Mouse (Mus musculus) forebrain, postnatal 0 days (tissue): ENCODE data around the gene Fbxo11. TPM values are rescaled to one million over a fixed set of nuclear protein-coding genes. Genes with fewer than 3 reads are reported as not detected.
A peak's percentile ranks its signal among the peaks of the same experiment; 100 is the strongest.

Experiments
- ATAC-seq: fragments of 200-750 bp; cut with Nextera tagmentation; 2 replicates; pipeline ENCODE4 v1.8.0; 2017; ENCODE audit warnings: mild to moderate bottlenecking, moderate library complexity
- DNase-seq: peaks from one replicate; pipeline ENCODE4 v3.0.0-alpha.2; 2015
- H3K27ac ChIP-seq: fragments of 300-500 bp; sonication (generic); 2 replicates; pipeline ENCODE4 v1.5.1; 2014; ENCODE audit warnings: low read depth, mild to moderate bottlenecking, antibody characterized with exemption, low read length, moderate library complexity, mixed read lengths
- H3K27me3 ChIP-seq: fragments of 300-500 bp; sonication (generic); 2 replicates; pipeline ENCODE4 v1.6.1; 2014; ENCODE audit warnings: mild to moderate bottlenecking, low read length, mixed read lengths; ENCODE audit not compliant: insufficient read depth
- H3K36me3 ChIP-seq: fragments of 300-500 bp; sonication (generic); 2 replicates; pipeline ENCODE4 v1.6.1; 2014; ENCODE audit warnings: mild to moderate bottlenecking, moderate library complexity; ENCODE audit not compliant: insufficient read depth
- H3K4me1 ChIP-seq: fragments of 300-500 bp; sonication (generic); 2 replicates; pipeline ENCODE4 v1.6.1; 2014; ENCODE audit warnings: antibody characterized with exemption; ENCODE audit not compliant: insufficient read depth
- H3K4me2 ChIP-seq: fragments of 300-500 bp; sonication (generic); 2 replicates; pipeline ENCODE4 v1.6.1; 2014; ENCODE audit warnings: low read depth, mild to moderate bottlenecking, moderate library complexity
- H3K4me3 ChIP-seq: fragments of 300-500 bp; sonication (generic); 2 replicates; pipeline ENCODE4 v1.5.1; 2014; ENCODE audit warnings: low read depth, low read length, mixed read lengths
- H3K9ac ChIP-seq: fragments of 300-500 bp; sonication (generic); 2 replicates; pipeline ENCODE4 v1.6.1; 2014; ENCODE audit warnings: mild to moderate bottlenecking
- H3K9me3 ChIP-seq: fragments of 300-500 bp; sonication (generic); 2 replicates; pipeline ENCODE4 v1.6.1; 2016; ENCODE audit warnings: low read length
- CTCF ChIP-seq: sonication (generic); IDR thresholded peaks from 2 replicates; pipeline ENCODE4 v1.5.1; 2016; ENCODE audit warnings: antibody characterized with exemption, control low read depth, low read depth
- WGBS: fragments of 180-500 bp; shearing (Covaris S2); extraction: QIAGEN DNeasy Blood & Tissue Kit; methylation state at CpG from one replicate; pipeline ENCODE4 v1.1.7; 2014; 5-methylcytosine and 5-hydroxymethylcytosine counted together
- polyA plus RNA-seq: library from polyadenylated mRNA; unstranded; fragments of >200 nt; fragmentation: Nextera tagmentation; extraction: Ambion mirVana; gene quantifications from 2 replicates; pipeline ENCODE4 v1.2.1, GENCODE M21; 2015
- total RNA-seq: library from RNA; depleted of rRNA; stranded (reverse); fragments of >200 nt; gene quantifications from 2 replicates; pipeline ENCODE4 v1.2.3, GENCODE M21; 2014

Gene Fbxo11
- total and polyA plus RNA-seq, 2 experiments from 2014 or later, result 24.9 to 72.8 TPM

DNA sequence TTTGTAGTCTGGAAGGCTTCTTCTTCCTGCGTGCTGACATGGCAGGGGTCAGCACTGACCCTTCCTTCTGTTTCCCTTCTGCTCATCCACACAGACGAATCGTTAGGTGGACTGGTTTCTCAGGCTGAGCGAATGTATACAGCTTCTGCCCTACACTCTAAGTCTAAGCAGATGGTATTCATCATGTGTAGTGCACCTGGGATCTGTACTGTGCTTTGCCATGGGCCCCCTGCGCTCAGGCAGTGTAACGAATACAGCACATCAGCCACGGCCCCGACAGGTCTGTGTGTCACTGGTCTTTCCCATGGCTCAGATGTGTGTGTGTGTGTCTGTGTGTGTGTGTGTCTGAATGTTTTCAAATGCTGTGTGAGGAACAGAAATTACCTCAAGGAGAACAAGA is 58.1 kb downstream of the Fbxo11 start:
- no peaks in the 10 kb centered on the region for H3K27me3 ChIP-seq
- H3K9me3 ChIP-seq, result no peaks in the 10 kb centered on the region
- 91% methylated on average over 8 of the region's 8 CpGs for WGBS
- H3K9ac ChIP-seq, result no peak overlapping the region
- H3K4me3 ChIP-seq, result no peak overlapping the region
- TF ChIP-seq CTCF, result no peak
- no peak; the same call in 1 of the 2 replicates for ATAC-seq
- no peak for DNase-seq
- no peak overlapping the region for H3K4me2 ChIP-seq
- no peaks in the 10 kb centered on the region for H3K4me1 ChIP-seq
- peaks cover 58% of the 10 kb centered on the region for H3K36me3 ChIP-seq
- H3K27ac ChIP-seq, result no peak overlapping the region

DNA sequence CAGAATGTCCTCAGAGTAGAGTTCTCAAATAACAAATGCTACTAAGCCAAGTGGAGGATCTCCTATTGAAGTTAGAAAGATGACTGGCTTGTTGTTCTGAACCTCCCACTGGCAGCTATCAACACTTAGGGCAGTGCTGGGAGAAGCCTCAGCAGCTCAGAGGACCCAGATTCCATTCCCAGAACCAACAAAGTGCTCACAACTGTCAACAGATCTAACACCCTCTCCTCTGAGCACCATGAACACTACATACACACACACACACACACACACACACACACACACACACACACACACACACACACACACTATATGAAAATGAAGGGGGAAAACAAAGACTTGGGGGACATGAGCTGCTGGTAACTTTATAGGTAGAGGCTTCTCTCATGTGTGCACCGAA is 60.2 kb downstream of the Fbxo11 start:
- no peak overlapping the region for H3K27ac ChIP-seq
- H3K4me2 ChIP-seq, result no peak overlapping the region
- no peak for TF ChIP-seq CTCF
- H3K27me3 ChIP-seq, result no peaks in the 10 kb centered on the region
- WGBS, result 100% methylated on average over 1 of the region's 1 CpGs
- ATAC-seq, result no peak
- peaks cover 61% of the 10 kb centered on the region for H3K36me3 ChIP-seq
- H3K4me1 ChIP-seq, result no peaks in the 10 kb centered on the region
- no peak overlapping the region for H3K9ac ChIP-seq
- H3K4me3 ChIP-seq, result no peak overlapping the region
- no peaks in the 10 kb centered on the region for H3K9me3 ChIP-seq
- DNase-seq, result no peak

DNA sequence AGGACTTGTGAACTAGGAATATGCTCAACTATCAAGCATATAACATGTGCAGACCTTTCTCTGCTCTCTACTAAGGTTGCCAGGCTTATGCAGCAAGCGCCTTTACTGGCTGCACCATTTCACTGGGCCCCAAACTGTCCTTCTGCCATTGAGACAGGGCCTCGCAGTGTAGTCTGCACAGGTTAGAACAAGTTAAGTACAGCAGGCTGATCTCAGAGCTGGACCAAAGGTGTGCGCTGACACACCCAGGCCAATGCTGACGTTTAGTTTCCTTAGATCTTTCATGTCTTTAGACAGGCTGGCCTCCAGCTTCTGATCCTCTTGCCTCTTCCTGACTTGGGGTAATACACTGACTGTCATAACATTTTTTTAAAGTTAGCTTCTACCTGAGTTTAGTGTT is 67.3 kb downstream of the Fbxo11 start:
- Histone ChIP-seq H3K36me3 (peaks cover 56% of the 10 kb centered on the region), H3K9ac (no peak overlapping the region), H3K4me3 (no peak overlapping the region), H3K27ac (no peak overlapping the region), H3K27me3 (no peaks in the 10 kb centered on the region), H3K4me1 (no peaks in the 10 kb centered on the region), H3K4me2 (no peak overlapping the region), H3K9me3 (no peaks in the 10 kb centered on the region)
- no peak for TF ChIP-seq CTCF
- no peak for ATAC-seq
- no peak for DNase-seq
- WGBS, result 93% methylated on average over 4 of the region's 4 CpGs

DNA sequence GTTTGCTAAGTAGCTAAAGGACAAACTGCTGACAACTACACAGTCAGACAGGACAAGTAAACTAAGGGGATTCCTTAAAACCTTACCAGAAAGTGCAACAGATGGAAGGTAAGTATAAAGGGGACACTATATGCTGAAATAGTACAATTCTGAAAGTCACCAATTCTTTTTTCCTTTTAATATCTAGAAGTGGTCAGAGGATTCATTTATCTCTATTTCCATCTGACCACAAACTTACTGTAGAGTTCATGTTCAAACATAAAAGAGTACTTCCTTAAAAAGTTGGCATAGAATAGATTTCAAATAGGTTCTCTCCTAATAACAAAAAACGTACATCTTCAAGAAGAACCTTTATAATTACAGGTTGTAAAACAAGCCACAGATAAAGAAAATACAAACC is 71.8 kb downstream of the Fbxo11 start:
- Histone ChIP-seq H3K4me3 (no peak overlapping the region), H3K36me3 (peaks cover 52% of the 10 kb centered on the region), H3K9me3 (no peaks in the 10 kb centered on the region), H3K9ac (no peak overlapping the region), H3K27ac (no peak overlapping the region), H3K4me1 (no peaks in the 10 kb centered on the region), H3K4me2 (no peak overlapping the region), H3K27me3 (no peaks in the 10 kb centered on the region)
- 96% methylated on average over 1 of the region's 1 CpGs for WGBS
- no peak for DNase-seq
- no peak for TF ChIP-seq CTCF
- no peak for ATAC-seq

DNA sequence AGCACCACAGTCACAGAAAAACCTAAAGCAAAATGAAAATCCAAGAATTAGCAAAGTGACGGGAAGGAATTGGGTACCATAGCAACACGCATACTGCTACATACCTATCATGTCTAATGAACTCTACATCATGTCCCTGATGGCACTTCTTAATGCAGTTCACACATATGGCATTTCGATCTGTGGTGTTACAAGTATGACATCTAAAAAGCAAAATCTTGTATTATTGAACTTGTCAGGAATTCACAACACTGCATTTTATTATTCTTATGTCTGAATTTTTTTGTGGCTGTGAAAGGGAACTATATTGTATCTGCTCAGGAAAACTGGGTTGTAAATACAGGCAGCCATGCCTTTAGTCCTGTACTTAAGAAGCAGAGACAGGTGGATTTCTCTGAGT is 72.9 kb downstream of the Fbxo11 start:
- no peaks in the 10 kb centered on the region for H3K4me1 ChIP-seq
- 0 out of 2 replicates have a peak, but pooled peaks have one; percentile 47 for ATAC-seq
- no peak for DNase-seq
- no peak for TF ChIP-seq CTCF
- no peak overlapping the region for H3K9ac ChIP-seq
- H3K4me2 ChIP-seq, result no peak overlapping the region
- H3K9me3 ChIP-seq, result no peaks in the 10 kb centered on the region
- peaks cover 63% of the 10 kb centered on the region for H3K36me3 ChIP-seq
- peak overlapping the region; percentile 5 for H3K27ac ChIP-seq
- no peak overlapping the region for H3K4me3 ChIP-seq
- WGBS, result 83% methylated on average over 3 of the region's 3 CpGs
- no peaks in the 10 kb centered on the region for H3K27me3 ChIP-seq

DNA sequence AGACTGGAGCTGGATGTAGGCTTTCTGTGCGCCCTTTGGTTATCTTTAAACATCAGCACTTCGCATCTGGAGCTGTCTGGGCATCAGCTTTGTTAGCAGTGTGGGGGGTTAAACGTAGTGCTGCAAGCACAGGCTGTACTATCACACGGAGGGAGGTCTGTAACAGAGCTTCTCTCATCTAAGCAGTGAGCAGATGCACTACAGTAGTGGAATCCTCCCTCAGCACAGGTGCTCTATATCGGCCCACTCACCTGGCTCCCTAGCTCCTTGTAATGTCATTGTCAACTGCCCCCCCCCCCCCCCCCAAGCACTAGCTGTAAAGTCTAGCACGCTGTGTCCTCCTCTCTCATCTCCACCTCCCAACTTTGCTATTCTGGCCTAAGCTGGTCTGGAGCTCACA is 77.6 kb downstream of the Fbxo11 start:
- H3K27me3 ChIP-seq, result no peaks in the 10 kb centered on the region
- 61% methylated on average over 6 of the region's 6 CpGs for WGBS
- H3K36me3 ChIP-seq, result peaks cover 63% of the 10 kb centered on the region
- H3K9ac ChIP-seq, result no peak overlapping the region
- H3K4me2 ChIP-seq, result no peak overlapping the region
- DNase-seq (no peak), ATAC-seq (0 out of 2 replicates have a peak, but pooled peaks have one; percentile 25)
- no peaks in the 10 kb centered on the region for H3K4me1 ChIP-seq
- TF ChIP-seq CTCF, result no peak
- H3K4me3 ChIP-seq, result no peak overlapping the region
- H3K27ac ChIP-seq, result no peak overlapping the region
- no peaks in the 10 kb centered on the region for H3K9me3 ChIP-seq

DNA sequence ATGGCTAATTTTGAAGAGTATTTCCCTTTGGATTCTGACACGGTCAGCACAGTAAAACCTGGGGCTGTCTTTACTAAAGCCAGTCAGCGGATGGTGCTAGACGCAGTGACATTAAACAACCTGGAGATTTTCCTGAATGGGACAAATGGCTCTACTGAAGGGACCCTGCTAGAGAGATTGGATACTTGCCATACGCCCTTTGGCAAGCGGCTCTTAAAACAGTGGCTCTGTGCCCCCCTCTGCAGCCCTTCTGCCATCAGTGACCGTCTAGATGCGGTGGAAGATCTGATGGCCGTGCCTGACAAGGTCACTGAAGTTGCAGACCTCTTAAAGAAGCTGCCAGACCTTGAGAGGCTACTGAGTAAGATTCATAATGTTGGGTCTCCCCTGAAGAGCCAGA is 79.2 kb downstream of the Fbxo11 start:
- DNase-seq, result no peak
- H3K4me2 ChIP-seq, result no peak overlapping the region
- peaks cover 52% of the 10 kb centered on the region for H3K36me3 ChIP-seq
- TF ChIP-seq CTCF, result no peak
- no peak overlapping the region for H3K9ac ChIP-seq
- H3K27me3 ChIP-seq, result no peaks in the 10 kb centered on the region
- H3K9me3 ChIP-seq, result no peaks in the 10 kb centered on the region
- H3K4me1 ChIP-seq, result no peaks in the 10 kb centered on the region
- no peak for ATAC-seq
- no peak overlapping the region for H3K27ac ChIP-seq
- 69% methylated on average over 8 of the region's 8 CpGs for WGBS
- H3K4me3 ChIP-seq, result no peak overlapping the region
